Mouse (Mus musculus): ENCODE data around the gene Gm10324. TPM values are rescaled to one million over a fixed set of nuclear protein-coding genes. Genes with fewer than 3 reads are reported as not detected.
"Not testable (repeated sequence)": the region's sequence is repeated elsewhere in the genome, so short reads cannot be mapped to it uniquely, and the experiment has no call there.

Gene Gm10324
- total RNA-seq (2018; cell fraction: chromatin; rRNA removed): not detected
- not detected for total RNA-seq (2018; cell fraction: cytosol; rRNA removed)
- not detected for total RNA-seq (2018; cell fraction: nucleus; rRNA removed)
- not detected in 3 replicates for polyA plus RNA-seq (2018)

GRCm38 (mm10) chr13:66119247-66119646, at the start of gene Gm10324:
Gm10324 (plus strand) TSS chr13:66119547.
- WGBS (ENCODE audit: missing documents): no CpG with 5 or more reads among the region's 2 CpGs
- not testable (repeated sequence) for H3K79me2 ChIP-seq (ENCODE audit: inconsistent target); H3K4me3 ChIP-seq (ENCODE audit: inconsistent target); H3K36me3 ChIP-seq (ENCODE audit: inconsistent target); H3K27ac ChIP-seq

Other genes with a start within 250 kb of the Gm10324 start
- gene Gm10772, start 108.0 kb downstream of the Gm10324 start, polyA plus RNA-seq (2018): not detected in 3 replicates

All from macrophage (primary cell).